Mouse (Mus musculus) 416B (cell line): ENCODE measurements at regions not wholly inside any gene's neighbourhood (a gene's known extent, or its start where the extent isn't known, plus 50 kb on each side); places are given as distances from the start of the nearest gene placed in this dataset.

ENCODE experiments used
- DNase-seq: peaks from one replicate; pipeline ENCODE4 v3.0.0; 2011; ENCODE audit warnings: low read depth

GRCm38 (mm10) chr12:26885831-26886634 lies 417.0 kb downstream of the Cmpk2 start:
- DNase-seq = no peak

DNA sequence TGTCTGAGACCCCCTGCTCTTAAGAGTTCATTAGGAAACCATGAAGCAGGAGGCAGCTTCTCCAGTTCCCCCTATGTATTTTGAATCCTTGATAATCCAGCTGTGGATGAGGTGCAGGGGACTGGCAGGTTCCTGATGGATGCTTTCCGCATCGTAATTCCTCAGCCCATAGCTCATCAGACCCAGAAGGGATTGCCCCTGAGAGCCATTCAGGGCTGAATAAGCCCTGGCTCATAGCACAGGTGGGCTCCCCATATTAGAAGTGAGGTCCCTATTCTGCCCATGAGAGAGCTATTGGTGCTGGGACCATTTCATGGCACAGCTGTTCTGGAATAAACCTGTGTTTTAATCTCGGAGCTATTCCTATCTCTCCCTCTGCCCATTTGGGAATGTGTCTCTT lies 416.1 kb downstream of the Cmpk2 start:
- no peak for DNase-seq

GRCm38 (mm10) chr12:26884156-26884555 lies 415.2 kb downstream of the Cmpk2 start:
- DNase-seq = no peak

- DNase-seq = no peak
Observed at GRCm38 (mm10) chr12:26877691-26878121, 408.7 kb downstream of the Cmpk2 start.

GRCm38 (mm10) chr12:26877284-26877683 lies 408.3 kb downstream of the Cmpk2 start:
- no peak for DNase-seq

- no peak for DNase-seq
Observed at GRCm38 (mm10) chr12:26872466-26872865, 403.5 kb downstream of the Cmpk2 start.

GRCm38 (mm10) chr12:26867731-26868130 lies 398.7 kb downstream of the Cmpk2 start:
- no peak for DNase-seq

GRCm38 (mm10) chr12:26855091-26855516 lies 386.1 kb downstream of the Cmpk2 start:
- DNase-seq = no peak

GRCm38 (mm10) chr12:26844917-26845316 lies 375.9 kb downstream of the Cmpk2 start:
- DNase-seq = no peak

- DNase-seq = no peak
Observed at GRCm38 (mm10) chr12:26842696-26843095, 373.7 kb downstream of the Cmpk2 start.

GRCm38 (mm10) chr12:26821257-26821968 lies 352.4 kb downstream of the Cmpk2 start:
- DNase-seq = no peak

DNA sequence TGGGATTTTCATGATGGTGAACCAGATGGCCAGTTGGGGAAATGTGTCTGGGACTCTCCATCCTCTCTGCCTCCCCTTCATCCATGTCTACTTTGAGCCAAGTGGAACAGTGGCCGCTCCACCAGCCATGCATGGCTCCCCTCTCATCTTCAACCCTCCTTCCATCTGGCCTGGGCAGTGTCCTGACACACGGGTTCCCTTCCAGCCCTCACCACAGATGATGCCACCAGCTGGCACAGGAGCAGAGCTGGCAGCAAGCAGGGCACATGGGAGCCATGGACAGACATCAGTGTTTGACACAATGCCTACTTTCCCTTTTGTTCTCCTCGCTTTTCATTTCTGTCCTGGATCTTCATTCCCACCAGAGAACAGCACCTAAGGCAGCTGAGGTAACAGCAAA lies 348.9 kb downstream of the Cmpk2 start:
- DNase-seq = no peak

GRCm38 (mm10) chr12:26815771-26816170 lies 346.8 kb downstream of the Cmpk2 start:
- DNase-seq = no peak

DNA sequence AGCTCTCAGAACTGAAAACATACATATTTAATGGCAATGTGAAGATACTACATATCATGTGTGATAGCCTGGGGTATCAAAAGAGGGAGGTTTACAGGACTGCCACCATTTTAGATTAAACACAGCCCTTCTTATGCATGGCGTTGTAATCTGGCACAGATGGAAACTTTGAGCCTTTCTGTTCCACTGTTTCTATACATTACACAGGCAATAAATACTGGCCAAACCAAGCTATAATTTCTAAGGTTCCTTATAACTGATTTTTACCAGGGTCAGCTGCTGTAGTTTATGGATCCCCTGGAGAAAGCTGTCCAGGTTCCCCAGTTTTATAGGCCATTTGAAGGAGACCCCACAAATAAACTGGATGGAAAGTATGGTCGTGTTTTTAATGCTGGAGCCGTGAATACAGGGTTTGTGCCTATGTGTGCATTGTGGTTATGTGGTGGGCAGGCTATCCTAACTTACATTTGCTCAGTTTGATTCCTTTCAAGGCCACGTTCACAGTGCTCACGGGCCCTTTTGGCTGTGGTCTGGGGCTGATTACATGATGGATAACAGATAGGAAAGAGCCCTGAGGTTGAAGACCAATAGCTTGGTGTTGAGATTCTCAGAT lies 341.7 kb downstream of the Cmpk2 start:
- no peak for DNase-seq

DNA sequence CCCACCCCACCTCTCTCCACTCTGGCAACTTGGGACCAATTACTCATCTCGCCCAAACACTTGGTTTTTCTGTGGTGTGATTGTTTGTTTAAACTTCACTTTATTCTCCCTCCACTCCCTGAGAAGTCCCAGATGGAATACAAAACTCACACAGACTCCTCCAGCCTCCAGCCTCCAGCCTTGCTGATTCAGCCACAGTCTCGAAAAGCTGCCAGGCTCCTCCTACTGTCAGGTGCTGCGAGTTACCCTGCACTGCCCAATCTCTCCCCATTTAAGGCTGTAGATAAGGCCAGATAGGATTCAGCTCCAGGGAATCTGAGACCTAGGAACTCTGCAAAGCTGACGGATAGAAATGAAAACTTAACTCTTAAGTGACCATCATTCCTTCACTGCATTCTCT lies 340.7 kb downstream of the Cmpk2 start:
- DNase-seq = no peak

- DNase-seq = no peak
Observed at GRCm38 (mm10) chr12:26802542-26802941, 333.5 kb downstream of the Cmpk2 start.

DNA sequence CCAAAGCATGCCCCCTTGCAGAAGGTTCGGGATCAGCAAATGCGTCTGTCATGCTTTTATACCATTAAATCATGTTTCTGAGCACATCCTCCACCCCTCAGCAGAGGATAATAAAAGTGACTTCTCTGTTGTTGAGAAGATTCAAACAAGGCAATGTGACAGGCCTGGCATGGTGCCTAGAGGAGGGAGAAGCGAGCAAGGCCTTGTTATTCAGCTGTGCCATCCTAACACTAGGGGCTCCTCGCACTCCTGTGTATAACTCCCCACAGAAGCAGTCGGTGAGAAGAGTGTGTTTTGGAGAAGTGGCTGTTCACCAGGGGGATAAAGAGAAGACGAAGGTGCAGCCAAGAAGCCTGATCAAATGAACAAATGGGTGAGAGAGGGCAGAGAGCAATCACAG lies 330.3 kb downstream of the Cmpk2 start:
- no peak for DNase-seq

- no peak for DNase-seq
Observed at GRCm38 (mm10) chr12:26796367-26796766, 327.4 kb downstream of the Cmpk2 start.

GRCm38 (mm10) chr12:26789336-26789846 lies 320.4 kb downstream of the Cmpk2 start:
- DNase-seq = no peak

GRCm38 (mm10) chr12:26785550-26785949 lies 316.5 kb downstream of the Cmpk2 start:
- DNase-seq = no peak

DNA sequence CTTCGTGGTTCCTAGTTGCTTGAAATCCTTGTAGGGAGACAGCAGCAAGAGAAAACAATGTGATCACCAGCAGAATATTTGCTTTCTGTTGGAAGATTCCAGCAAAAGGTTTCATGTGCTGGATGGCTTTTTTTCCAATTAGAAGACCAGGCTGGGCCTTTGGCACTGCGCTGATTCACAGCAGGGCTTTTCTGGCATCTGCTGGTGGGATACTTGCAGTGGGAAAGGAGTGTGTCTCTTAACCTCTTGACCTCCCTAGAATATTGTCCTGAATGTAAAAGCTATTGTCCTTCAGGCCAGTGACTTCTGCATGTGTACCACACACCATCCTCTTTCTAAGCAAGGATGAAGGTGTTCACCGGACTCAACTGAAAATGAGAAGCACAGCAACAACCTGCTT lies 315.4 kb downstream of the Cmpk2 start:
- DNase-seq = no peak

DNA sequence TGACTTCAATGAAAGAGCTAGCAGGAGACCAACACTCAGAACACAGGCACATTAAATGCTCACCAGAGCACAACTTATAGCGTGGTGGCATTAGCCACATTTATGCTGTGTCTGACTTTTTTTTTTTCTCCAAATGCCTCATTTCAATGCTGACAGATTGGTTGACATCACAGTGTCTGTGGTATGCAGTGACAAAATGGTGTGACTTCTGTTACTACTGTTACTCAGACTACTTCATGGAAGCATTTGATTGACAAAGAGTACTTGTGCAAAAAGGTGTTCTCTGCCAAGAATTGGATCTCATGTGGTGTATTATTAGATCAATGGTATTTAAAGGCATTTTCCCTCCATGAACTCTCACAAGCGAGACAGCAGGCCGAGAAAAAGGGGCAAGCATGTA lies 314.8 kb downstream of the Cmpk2 start:
- DNase-seq = no peak

DNA sequence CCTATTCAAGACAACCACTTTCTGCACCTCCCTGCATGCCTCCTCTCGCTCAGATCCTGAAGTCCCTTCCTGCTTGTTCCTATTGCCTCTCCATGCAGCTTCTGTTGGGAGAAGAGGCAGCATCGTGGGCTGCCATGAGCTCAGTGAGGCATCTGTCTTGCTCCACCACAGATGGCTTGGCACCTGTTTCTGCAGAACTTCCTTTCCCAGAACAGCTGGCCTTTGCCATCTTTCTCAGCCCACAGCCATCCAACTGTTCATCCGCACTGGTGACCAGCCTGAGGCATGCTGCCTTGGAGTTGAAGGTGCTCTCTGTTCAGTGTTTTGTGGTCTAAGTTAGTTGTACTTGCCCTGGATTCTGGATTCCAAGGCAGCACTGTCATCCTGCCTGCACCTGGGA lies 312.5 kb downstream of the Cmpk2 start:
- DNase-seq = no peak
